Mouse (Mus musculus): Measurements from ENCODE around the gene Ccm2.
A peak's percentile ranks its signal among the peaks of the same experiment; 100 is the strongest.

Ccm2 gene

DNA sequence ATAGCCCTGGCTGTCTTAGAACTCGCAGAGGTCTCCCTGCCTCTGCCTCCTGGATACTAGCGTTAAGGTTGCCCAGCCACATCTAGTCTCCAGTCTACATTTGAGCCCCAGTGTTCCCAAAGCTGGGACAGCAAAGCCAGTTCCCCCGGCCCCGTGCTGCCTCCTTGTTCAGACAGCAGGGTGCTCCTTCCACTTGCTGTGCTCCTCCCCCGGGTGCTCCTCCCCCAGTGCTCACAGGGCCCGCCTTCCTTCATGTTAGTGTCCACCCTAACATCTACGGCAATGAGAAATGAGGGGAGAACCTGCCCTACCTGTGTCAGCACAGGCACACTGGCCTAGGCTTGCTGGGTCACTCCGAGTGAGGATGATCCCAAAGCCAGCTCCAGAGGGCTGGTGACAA, 39.1 kb downstream of the Ccm2 start:
- no peak for DNase-seq

DNA sequence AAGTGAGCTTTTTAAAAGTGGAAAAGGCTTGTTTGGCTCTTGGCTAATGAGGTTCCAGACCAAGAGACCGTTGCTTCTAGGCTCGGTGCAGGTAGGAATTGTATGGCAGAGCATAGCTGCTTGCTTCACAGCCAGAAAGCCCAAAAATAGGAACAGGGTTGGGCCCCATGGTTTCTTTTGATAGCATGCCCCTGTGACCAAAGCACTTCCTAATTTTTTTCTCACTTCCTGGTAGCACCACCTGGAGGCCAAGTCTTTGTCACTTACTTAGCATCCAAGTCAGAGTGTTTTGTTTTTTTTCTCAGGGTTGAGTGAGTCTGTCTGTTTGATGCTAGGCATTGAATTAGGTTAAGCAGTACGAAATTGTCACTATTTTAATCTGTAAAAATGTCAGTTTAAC, 40.0 kb downstream of the Ccm2 start:
- peak; percentile 32 for DNase-seq

DNA sequence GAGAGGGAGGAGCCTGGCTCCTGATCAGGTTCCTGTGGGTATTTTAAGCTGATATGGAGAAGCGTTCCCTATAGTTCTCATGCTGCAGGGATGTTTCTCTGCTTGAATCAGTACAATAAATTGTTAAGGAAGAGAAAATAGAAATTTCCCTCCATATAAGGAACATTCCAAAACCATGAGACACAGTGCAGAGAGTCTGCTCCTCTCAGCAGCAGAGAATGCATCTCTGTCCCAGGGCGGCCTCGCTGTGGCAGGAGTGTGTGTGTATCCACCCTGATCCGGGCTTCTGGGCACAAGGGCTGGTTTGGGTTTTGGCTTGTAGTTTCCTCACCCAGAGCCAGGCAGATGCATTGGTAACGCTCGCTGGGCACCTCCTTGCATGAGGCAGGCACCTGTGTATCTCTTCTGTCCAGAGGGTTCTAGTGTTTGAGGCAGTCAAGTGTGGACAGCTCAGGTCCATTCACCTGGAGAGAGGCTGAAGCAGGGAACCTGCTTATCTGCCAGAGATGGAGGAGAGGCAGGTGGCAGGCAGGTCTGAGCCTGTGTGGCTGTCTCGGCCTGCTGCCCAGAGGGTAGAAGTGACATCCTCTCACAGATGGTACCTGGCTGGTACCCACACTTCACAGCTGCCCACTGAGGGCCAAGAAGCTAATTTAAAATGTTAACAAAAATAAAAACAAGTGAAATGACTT, 40.7 kb downstream of the Ccm2 start:
- DNase-seq: peak; percentile 90

DNA sequence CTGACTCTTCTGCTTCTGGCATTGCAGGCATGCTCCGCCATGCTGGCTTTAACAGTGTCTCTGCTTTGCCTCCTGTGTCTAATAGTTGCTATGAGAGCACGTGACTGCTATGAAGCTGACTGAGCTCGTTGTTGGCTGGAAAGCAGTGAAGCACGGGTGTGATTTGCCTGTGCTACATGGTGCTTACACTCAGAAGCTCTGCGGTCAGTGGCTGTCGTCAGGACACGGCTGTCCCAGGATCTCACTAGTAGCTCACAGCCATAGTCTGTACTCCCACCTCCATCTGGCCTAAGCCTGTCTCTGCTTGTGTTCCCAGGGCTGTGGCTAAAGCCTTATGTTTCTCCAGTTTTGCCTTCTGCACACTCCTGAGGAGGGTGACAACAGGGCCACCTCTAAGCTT, 41.6 kb downstream of the Ccm2 start:
- peak; percentile 38 for DNase-seq

DNA sequence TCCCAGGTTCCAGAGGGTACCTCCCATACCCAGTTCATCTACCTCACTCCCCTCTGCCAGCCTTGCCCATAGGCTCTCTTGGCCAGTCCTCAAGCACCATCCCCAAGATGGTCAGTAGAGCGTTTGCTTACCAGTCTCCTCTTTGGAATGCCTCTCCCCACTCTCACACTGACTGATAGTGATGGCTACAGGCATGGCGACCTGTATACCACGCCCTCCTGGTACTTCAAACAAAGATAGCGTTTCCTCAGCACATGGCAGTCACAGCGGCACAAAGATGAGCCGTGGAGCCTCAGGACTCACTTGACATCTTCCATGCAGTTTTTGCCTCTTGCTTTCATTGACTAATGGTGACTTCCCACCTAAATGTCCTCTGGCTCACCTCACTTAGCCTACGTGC, 43.2 kb downstream of the Ccm2 start:
- DNase-seq: no peak

DNA sequence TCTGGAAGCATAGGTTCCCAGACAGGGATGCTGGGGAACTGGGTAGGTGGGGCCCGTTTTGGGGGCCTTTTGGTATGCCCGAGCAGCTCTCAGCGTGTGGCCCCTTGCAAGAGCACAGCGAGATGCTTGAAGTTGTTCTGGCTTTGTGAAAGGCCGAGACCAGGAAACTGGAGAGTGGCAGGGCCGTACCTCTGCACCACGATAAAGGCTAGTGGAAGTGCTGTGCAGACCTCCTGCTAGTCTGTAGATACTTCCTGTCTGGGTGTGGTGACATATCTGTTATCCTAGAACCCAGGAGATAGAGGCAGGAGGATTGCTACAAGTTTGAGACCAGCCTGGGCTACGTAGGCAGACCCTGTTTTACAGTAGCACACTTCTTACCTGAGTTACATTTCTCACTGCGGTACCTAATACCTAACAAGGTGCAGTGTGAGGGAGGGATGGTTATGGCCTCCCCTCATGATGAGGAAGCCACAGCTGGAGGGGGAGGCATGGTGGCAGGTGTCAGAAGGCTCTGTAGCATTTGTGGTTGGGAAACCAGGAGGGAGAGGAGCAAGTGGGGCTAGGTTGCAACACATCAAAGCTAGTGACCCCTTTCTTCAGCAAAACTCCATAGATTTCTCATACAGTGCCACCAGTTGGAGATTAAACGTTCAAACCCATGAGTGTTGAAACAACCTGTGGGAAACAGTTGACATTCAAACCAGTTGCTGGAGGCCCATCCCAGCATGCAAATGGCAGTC, 44.4 kb downstream of the Ccm2 start:
- DNase-seq: no peak

DNA sequence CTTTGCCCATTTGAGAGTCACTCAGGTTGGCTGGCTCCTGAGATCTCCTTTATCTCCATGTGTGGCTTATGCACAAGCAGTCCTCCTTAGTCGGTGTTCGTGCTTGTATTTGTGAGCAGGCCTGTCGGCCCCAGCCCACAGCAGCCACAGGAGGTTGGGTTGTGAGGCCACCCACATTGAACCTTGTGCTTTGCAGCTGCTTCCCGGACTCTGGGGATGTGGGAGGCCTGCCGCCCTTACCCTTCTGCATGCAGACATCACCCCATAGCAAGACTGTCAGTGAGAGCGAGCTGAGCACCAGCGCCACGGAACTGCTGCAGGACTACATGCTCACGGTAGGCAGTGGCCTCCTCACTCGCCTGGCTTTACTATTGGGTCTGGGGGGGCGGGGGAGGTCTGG, 46.7 kb downstream of the Ccm2 start:
- no peak for DNase-seq

DNA sequence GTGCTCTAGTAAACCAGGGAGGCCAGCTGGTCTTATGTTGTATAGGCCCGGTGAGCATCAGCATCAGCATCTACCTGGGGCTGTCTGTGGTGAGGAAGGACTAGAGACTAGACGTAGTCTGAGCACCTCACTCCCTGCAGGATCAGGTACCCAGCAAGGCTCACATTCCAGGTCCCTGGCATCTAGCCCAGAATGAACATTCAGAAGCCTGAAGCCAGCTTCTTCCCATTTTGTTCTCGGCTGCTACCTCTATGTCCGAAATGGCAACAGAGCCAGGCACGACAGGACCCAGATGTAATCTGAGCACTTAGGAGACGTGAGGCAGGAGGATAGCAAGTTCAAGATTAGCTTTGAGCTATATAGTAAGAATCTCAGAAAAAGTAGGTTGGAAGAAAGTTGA, 48.2 kb downstream of the Ccm2 start:
- no peak for DNase-seq

- no peak for DNase-seq
Observed at GRCm38 (mm10) chr11:6595339-6595738, 48.7 kb downstream of the Ccm2 start.

DNA sequence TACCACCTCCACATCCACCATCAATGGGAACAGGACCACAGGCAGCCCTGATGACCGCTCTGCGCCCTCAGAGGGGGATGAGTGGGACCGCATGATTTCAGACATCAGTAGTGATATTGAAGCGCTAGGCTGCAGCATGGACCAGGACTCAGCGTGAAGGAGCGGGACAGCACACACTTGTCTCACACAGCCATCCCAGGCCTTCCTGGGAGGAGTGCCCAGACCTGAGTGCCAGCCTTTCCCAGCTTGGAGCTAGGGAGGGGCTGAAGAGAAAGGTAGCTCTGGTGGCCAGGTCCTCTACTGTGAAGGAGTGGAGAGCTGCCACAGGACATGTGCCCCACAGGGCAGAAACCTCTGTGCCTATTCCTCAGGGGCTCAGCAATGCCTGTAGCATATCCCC, 49.5 kb downstream of the Ccm2 start:
- DNase-seq: no peak

- no peak for DNase-seq
Observed at GRCm38 (mm10) chr11:6596616-6597015, 49.9 kb downstream of the Ccm2 start.

DNA sequence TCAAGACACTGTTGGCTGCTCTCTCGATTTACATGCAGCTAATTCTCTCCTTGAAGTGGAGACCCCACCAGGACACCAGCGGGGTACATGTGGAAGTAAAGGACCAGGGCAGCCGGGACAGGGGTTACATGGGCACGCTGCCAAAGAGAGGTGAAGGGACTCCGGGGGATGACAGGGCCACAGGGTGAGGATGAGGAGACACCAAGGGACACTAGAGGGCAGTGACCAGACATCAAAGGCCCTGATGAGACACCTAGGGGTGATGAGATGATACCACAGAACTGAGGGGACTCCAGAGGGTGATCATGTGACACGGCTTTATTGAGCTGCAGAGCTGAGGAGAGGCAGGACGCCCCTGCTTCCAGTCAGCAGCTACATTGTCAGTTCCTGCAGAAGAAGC, 50.8 kb downstream of the Ccm2 start:
- no peak for DNase-seq

GRCm38 (mm10) chr11:6598191-6598889, 51.7 kb downstream of the Ccm2 start:
- DNase-seq: no peak

- peak; percentile 67 for DNase-seq
Observed at GRCm38 (mm10) chr11:6599011-6599681, 52.5 kb downstream of the Ccm2 start.

- DNase-seq: no peak
Observed at GRCm38 (mm10) chr11:6599831-6600230, 53.1 kb downstream of the Ccm2 start.

GRCm38 (mm10) chr11:6600284-6600944, 53.7 kb downstream of the Ccm2 start:
- no peak for DNase-seq

GRCm38 (mm10) chr11:6601649-6602480, 55.2 kb downstream of the Ccm2 start:
- DNase-seq: no peak

DNA sequence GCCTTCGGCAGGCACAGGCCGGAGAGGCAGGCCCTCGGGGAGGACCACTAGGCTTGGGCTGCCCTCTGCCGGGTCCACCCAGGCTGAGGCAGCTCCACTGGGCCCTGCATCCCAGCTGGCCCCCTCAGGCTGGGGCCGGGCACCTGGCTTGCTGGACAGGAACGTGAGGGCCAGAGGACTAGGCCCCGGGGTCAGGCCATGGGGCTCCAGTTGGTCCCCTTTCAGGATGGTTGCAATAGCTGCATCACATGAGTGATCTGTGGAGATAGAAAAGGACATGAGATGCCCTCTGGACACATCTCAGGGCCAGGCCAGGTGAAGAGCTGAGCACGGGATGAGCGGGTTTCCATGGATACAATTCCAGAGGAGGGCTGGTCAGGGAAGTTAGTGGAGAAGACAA, 56.0 kb downstream of the Ccm2 start:
- DNase-seq: no peak

- DNase-seq: no peak
Observed at GRCm38 (mm10) chr11:6603224-6603623, 56.5 kb downstream of the Ccm2 start.

DNA sequence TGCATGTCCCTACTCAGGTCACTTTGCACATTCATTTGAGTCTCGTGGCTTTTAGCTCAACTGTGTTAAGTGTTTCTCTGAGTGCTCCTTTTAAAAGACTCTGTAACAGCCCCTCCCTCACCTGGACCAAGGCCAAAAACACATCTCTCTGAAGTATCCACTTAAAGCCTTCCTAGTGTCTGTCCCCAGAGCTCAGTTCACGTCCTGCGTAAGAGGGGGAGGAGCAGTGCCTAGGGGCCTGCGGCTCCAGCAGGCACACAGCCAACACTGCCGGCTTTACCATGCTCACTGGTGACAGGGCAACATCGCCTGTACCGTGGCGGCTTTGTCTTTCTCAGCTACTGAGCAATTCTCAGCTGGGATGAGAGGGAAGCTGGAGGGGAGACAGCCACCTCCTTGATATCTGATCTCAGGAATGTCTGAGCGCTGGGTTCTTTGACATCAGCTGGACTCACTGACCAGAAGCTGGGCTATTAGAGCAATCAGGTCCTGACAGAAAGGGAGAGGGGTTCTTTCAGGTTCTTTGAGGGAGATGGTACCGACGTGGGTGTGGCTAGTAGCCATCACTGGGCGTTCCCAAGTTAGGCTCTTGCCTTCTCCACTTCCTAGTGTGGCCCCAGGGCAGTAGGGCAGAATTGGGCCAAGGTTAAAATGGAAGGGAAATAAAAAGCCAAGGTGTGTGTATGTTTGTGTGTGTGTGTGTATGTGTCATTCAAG, 57.4 kb downstream of the Ccm2 start:
- peak; percentile 85 for DNase-seq

DNA sequence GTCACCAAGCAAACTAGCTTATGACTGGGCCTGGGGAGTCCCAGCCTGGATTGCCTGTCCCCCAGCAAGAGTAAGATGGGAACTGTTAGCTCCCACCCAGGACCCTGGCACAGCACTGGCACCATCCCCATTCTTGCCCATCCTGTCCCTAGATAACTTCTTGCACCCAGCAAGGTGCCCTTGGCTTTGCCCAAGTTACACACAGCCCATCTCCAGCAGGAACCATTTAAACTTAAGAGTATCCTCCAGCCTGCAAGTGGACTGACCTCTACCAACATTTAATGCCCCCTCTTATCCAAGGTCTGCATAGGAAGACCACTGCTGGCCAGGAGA, 57.9 kb downstream of the Ccm2 start:
- DNase-seq: no peak
